Mouse (Mus musculus) liver, adult 2 months (tissue): ENCODE results near the gene Slc9a3. TPM values are rescaled to one million over a fixed set of nuclear protein-coding genes. Genes with fewer than 3 reads are reported as not detected.

ENCODE experiments used
- DNase-seq: peaks from one replicate; pipeline ENCODE4 v3.0.0-alpha.2; 2011; ENCODE audit warnings: low read depth, low spot score; ENCODE audit errors: extremely low read depth
- H3K27ac ChIP-seq: fragments of 200-500 bp; replicated peaks from 2 replicates; pipeline ENCODE4 v1.5.1; 2012; ENCODE audit warnings: low read depth, mild to moderate bottlenecking, control low read depth, inconsistent platforms, low read length; ENCODE audit not compliant: insufficient read depth
- H3K27me3 ChIP-seq: fragments of 200-500 bp; 2 replicates; pipeline ENCODE4 v1.6.1; 2012; ENCODE audit warnings: mild to moderate bottlenecking, moderate library complexity, low read length, inconsistent platforms; ENCODE audit not compliant: control insufficient read depth, insufficient read depth
- H3K36me3 ChIP-seq: fragments of 200-500 bp; 2 replicates; pipeline ENCODE4 v1.6.1; 2012; ENCODE audit warnings: low read length, inconsistent platforms; ENCODE audit not compliant: control insufficient read depth, insufficient read depth
- H3K4me1 ChIP-seq: fragments of 200-500 bp; 2 replicates; pipeline ENCODE4 v1.6.1; 2011; ENCODE audit warnings: low read length; ENCODE audit not compliant: control insufficient read depth, insufficient read depth
- H3K4me3 ChIP-seq: fragments of 200-500 bp; 2 replicates; pipeline ENCODE4 v1.5.1; 2011; ENCODE audit warnings: low read depth, mild to moderate bottlenecking, control low read depth, low read length, moderate library complexity; ENCODE audit not compliant: insufficient read depth
- H3K79me2 ChIP-seq: fragments of 200-500 bp; 2 replicates; pipeline ENCODE4 v1.6.1; 2012; ENCODE audit warnings: inconsistent platforms, mild to moderate bottlenecking, low read length, moderate library complexity; ENCODE audit not compliant: control insufficient read depth, insufficient read depth
- H3K9ac ChIP-seq: fragments of 200-500 bp; 2 replicates; pipeline ENCODE4 v1.6.1; 2012; ENCODE audit warnings: low read depth, mild to moderate bottlenecking, control low read depth, inconsistent platforms, low read length
- CTCF ChIP-seq: fragments of 200-500 bp; IDR thresholded peaks from 2 replicates; pipeline ENCODE4 v1.5.1; 2011; ENCODE audit warnings: low read depth, low read length, control low read depth
- POLR2A ChIP-seq: fragments of 200-500 bp; IDR thresholded peaks from 2 replicates; pipeline ENCODE4 v1.6.1; 2011; ENCODE audit warnings: low read length, control low read depth; ENCODE audit not compliant: insufficient read depth; ENCODE audit errors: extremely low read depth
- WGBS: fragments of 180-500 bp; shearing (Covaris S2); methylation state at CpG from one replicate; pipeline ENCODE4 v1.1.7; 2018; 5-methylcytosine and 5-hydroxymethylcytosine counted together
- polyA plus RNA-seq: library from polyadenylated mRNA; depleted of rRNA; stranded (reverse); fragments of >200 nt; gene quantifications from 2 replicates; pipeline ENCODE4 v1.2.3, GENCODE M21; 2012; rRNA removed
- total RNA-seq: library from RNA; depleted of rRNA; stranded (reverse); fragments of >200 nt; gene quantifications from 2 replicates; pipeline ENCODE4 v1.2.3, GENCODE M21; 2014; rRNA removed

Slc9a3 gene
- total RNA-seq, result 0.09 TPM in 1 of 2 replicates, not detected in the other
- 0.04 and 0.07 TPM in 2 replicates for polyA plus RNA-seq

- under 1% methylated on average over 35 of the region's 35 CpGs for WGBS
- Histone ChIP-seq H3K36me3 (no peaks in the 10 kb centered on the region), H3K27ac (no peak within 1 kb of the TSS), H3K4me1 (no peaks in the 10 kb centered on the region), H3K9ac (no peak within 1 kb of the TSS), H3K27me3 (no peaks in the 10 kb centered on the region), H3K79me2 (no peaks in the 10 kb centered on the region), H3K4me3 (peak within 1 kb of the TSS; percentile 8; the same call in 1 of the 2 replicates)
- peak; percentile 29 for DNase-seq
- TF ChIP-seq CTCF, result no peak
- TF ChIP-seq POLR2A, result no peak
Observed at GRCm38 (mm10) chr13:74121141-74121602, at the start of gene Slc9a3. Slc9a3 (plus strand) TSS chr13:74121457.

GRCm38 (mm10) chr13:74071714-74072113, 49.5 kb upstream of the Slc9a3 start:
- H3K27me3 ChIP-seq, result no peaks in the 10 kb centered on the region
- TF ChIP-seq POLR2A (no peak), CTCF (no peak)
- no peaks in the 10 kb centered on the region for H3K79me2 ChIP-seq
- DNase-seq, result no peak
- no peak overlapping the region for H3K27ac ChIP-seq
- H3K4me3 ChIP-seq, result no peak overlapping the region
- H3K9ac ChIP-seq, result no peak overlapping the region
- 60% methylated on average over 3 of the region's 3 CpGs for WGBS
- H3K36me3 ChIP-seq, result no peaks in the 10 kb centered on the region
- H3K4me1 ChIP-seq, result no peaks in the 10 kb centered on the region

GRCm38 (mm10) chr13:74073369-74073768, 47.9 kb upstream of the Slc9a3 start:
- Histone ChIP-seq H3K4me3 (no peak overlapping the region), H3K9ac (no peak overlapping the region), H3K27ac (no peak overlapping the region), H3K27me3 (no peaks in the 10 kb centered on the region), H3K4me1 (no peaks in the 10 kb centered on the region), H3K36me3 (no peaks in the 10 kb centered on the region), H3K79me2 (no peaks in the 10 kb centered on the region)
- WGBS, result 81% methylated on average over 7 of the region's 7 CpGs
- no peak for TF ChIP-seq CTCF
- no peak for TF ChIP-seq POLR2A
- DNase-seq, result no peak

- H3K36me3 ChIP-seq, result no peaks in the 10 kb centered on the region
- H3K27ac ChIP-seq, result no peak overlapping the region
- no peaks in the 10 kb centered on the region for H3K79me2 ChIP-seq
- TF ChIP-seq POLR2A (no peak), CTCF (no peak)
- no peak overlapping the region for H3K9ac ChIP-seq
- H3K27me3 ChIP-seq, result no peaks in the 10 kb centered on the region
- WGBS, result 16% methylated on average over 3 of the region's 3 CpGs
- H3K4me3 ChIP-seq, result no peak overlapping the region
- no peak for DNase-seq
- H3K4me1 ChIP-seq, result no peaks in the 10 kb centered on the region
Observed at GRCm38 (mm10) chr13:74090265-74090664, 31.0 kb upstream of the Slc9a3 start.

GRCm38 (mm10) chr13:74095936-74096335, 25.3 kb upstream of the Slc9a3 start:
- no peak overlapping the region for H3K27ac ChIP-seq
- no peaks in the 10 kb centered on the region for H3K27me3 ChIP-seq
- no peaks in the 10 kb centered on the region for H3K4me1 ChIP-seq
- 77% methylated on average over 2 of the region's 2 CpGs for WGBS
- no peaks in the 10 kb centered on the region for H3K36me3 ChIP-seq
- TF ChIP-seq CTCF, result no peak
- no peak for TF ChIP-seq POLR2A
- no peak overlapping the region for H3K9ac ChIP-seq
- H3K79me2 ChIP-seq, result no peaks in the 10 kb centered on the region
- DNase-seq, result no peak
- no peak overlapping the region for H3K4me3 ChIP-seq

- no peaks in the 10 kb centered on the region for H3K27me3 ChIP-seq
- H3K36me3 ChIP-seq, result no peaks in the 10 kb centered on the region
- DNase-seq, result peak; percentile 38
- no peak overlapping the region for H3K9ac ChIP-seq
- H3K27ac ChIP-seq, result no peak overlapping the region
- WGBS, result 51% methylated on average over 2 of the region's 2 CpGs
- TF ChIP-seq POLR2A, result no peak
- peak; percentile 89 for TF ChIP-seq CTCF
- no peaks in the 10 kb centered on the region for H3K79me2 ChIP-seq
- no peaks in the 10 kb centered on the region for H3K4me1 ChIP-seq
- H3K4me3 ChIP-seq, result no peak overlapping the region
Observed at GRCm38 (mm10) chr13:74096715-74097363, 24.4 kb upstream of the Slc9a3 start.
